Mouse (Mus musculus) heart, postnatal 0 days (tissue): ENCODE measurements around the gene St8sia1. TPM values are rescaled to one million over a fixed set of nuclear protein-coding genes. Genes with fewer than 3 reads are reported as not detected.

Source experiments
- ATAC-seq: fragments of 200-750 bp; cut with Nextera tagmentation; 2 replicates; pipeline ENCODE4 v1.8.0; 2017; ENCODE audit warnings: low read depth, moderate number of reproducible peaks, moderate library complexity; ENCODE audit not compliant: insufficient read depth
- DNase-seq: peaks from one replicate; pipeline ENCODE4 v3.0.0-alpha.2; 2016; ENCODE audit warnings: low spot score
- H3K27ac ChIP-seq: fragments of 300-500 bp; sonication (generic); 2 replicates; pipeline ENCODE4 v1.5.1; 2014; ENCODE audit warnings: low read depth, mild to moderate bottlenecking
- H3K27me3 ChIP-seq: fragments of 300-500 bp; sonication (generic); 2 replicates; pipeline ENCODE4 v1.6.1; 2014; ENCODE audit warnings: low read length, mixed read lengths; ENCODE audit not compliant: control insufficient read depth, insufficient read depth
- H3K36me3 ChIP-seq: fragments of 300-500 bp; sonication (generic); replicated peaks from 2 replicates; pipeline ENCODE4 v1.6.1; 2014; ENCODE audit warnings: low read length, mixed read lengths; ENCODE audit not compliant: control insufficient read depth, insufficient read depth
- H3K4me1 ChIP-seq: fragments of 300-500 bp; sonication (generic); 2 replicates; pipeline ENCODE4 v1.6.1; 2014; ENCODE audit warnings: antibody characterized with exemption; ENCODE audit not compliant: control insufficient read depth, insufficient read depth
- H3K4me2 ChIP-seq: fragments of 300-500 bp; sonication (generic); 2 replicates; pipeline ENCODE4 v1.6.1; 2014; ENCODE audit warnings: low read depth, mild to moderate bottlenecking, low read length, moderate library complexity
- H3K4me3 ChIP-seq: fragments of 300-500 bp; sonication (generic); 2 replicates; pipeline ENCODE4 v1.5.1; 2014; ENCODE audit warnings: low read depth, low read length
- H3K9ac ChIP-seq: fragments of 300-500 bp; sonication (generic); replicated peaks from 2 replicates; pipeline ENCODE4 v1.6.1; 2014; ENCODE audit warnings: low read depth, low read length, mixed read lengths
- H3K9me3 ChIP-seq: fragments of 300-500 bp; sonication (generic); replicated peaks from 2 replicates; pipeline ENCODE4 v1.6.1; 2016; ENCODE audit warnings: low read length; ENCODE audit not compliant: control insufficient read depth
- CTCF ChIP-seq: IDR thresholded peaks from 2 replicates; pipeline ENCODE4 v1.5.1; 2016; ENCODE audit warnings: antibody characterized with exemption, control low read depth, low read depth
- EP300 ChIP-seq: IDR thresholded peaks from 2 replicates; pipeline ENCODE4 v1.6.1; 2016; ENCODE audit warnings: antibody characterized with exemption, low read depth
- WGBS: fragments of 180-500 bp; shearing (Covaris S2); extraction: QIAGEN DNeasy Blood & Tissue Kit; methylation state at CpG from one replicate; pipeline ENCODE4 v1.1.7; 2014; 5-methylcytosine and 5-hydroxymethylcytosine counted together
- polyA plus RNA-seq: library from polyadenylated mRNA; unstranded; fragments of >200 nt; fragmentation: Nextera tagmentation; extraction: Ambion mirVana; gene quantifications from 2 replicates; pipeline ENCODE4 v1.2.1, GENCODE M21; 2015
- total RNA-seq: library from RNA; depleted of rRNA; stranded (reverse); fragments of >200 nt; gene quantifications from 2 replicates; pipeline ENCODE4 v1.2.3, GENCODE M21; 2014; ENCODE audit warnings: low replicate concordance

Gene St8sia1
- total and polyA plus RNA-seq, 2 experiments from 2014 or later, result 0.04 to 0.30 TPM

GRCm38 (mm10) chr6:142810239-142810638 is 154.0 kb downstream of the St8sia1 start:
- no peak for TF ChIP-seq CTCF
- H3K9me3 ChIP-seq, result no peaks in the 10 kb centered on the region
- no peak overlapping the region for H3K27ac ChIP-seq
- H3K36me3 ChIP-seq, result no peaks in the 10 kb centered on the region
- no peak for ATAC-seq
- DNase-seq, result no peak
- H3K9ac ChIP-seq, result no peak overlapping the region
- WGBS, result 64% methylated on average over 6 of the region's 6 CpGs
- 0 out of 2 replicates have a peak, but pooled peaks cover 3% of the 10 kb centered on the region for H3K27me3 ChIP-seq
- H3K4me3 ChIP-seq, result no peak overlapping the region
- no peak overlapping the region for H3K4me2 ChIP-seq
- no peaks in the 10 kb centered on the region for H3K4me1 ChIP-seq

- Histone ChIP-seq H3K27me3 (0 out of 2 replicates have a peak, but pooled peaks cover 3% of the 10 kb centered on the region), H3K36me3 (no peaks in the 10 kb centered on the region), H3K27ac (no peak overlapping the region), H3K4me3 (no peak overlapping the region), H3K4me1 (no peaks in the 10 kb centered on the region), H3K9me3 (no peaks in the 10 kb centered on the region), H3K4me2 (no peak overlapping the region), H3K9ac (no peak overlapping the region)
- ATAC-seq (no peak), DNase-seq (no peak)
- WGBS, result 22% methylated on average over 6 of the region's 6 CpGs
- no peak for TF ChIP-seq EP300
- TF ChIP-seq CTCF, result no peak
Observed at GRCm38 (mm10) chr6:142809373-142810098, 154.7 kb downstream of the St8sia1 start.

- no peak overlapping the region for H3K4me2 ChIP-seq
- H3K4me3 ChIP-seq, result no peak overlapping the region
- no peak for TF ChIP-seq CTCF
- TF ChIP-seq EP300, result no peak
- H3K9me3 ChIP-seq, result no peaks in the 10 kb centered on the region
- no peak overlapping the region for H3K27ac ChIP-seq
- H3K27me3 ChIP-seq, result no peaks in the 10 kb centered on the region
- ATAC-seq, result no peak
- no peaks in the 10 kb centered on the region for H3K4me1 ChIP-seq
- no peaks in the 10 kb centered on the region for H3K36me3 ChIP-seq
- H3K9ac ChIP-seq, result no peak overlapping the region
- 61% methylated on average over 4 of the region's 4 CpGs for WGBS
- DNase-seq, result no peak
Observed at GRCm38 (mm10) chr6:142806326-142806725, 157.9 kb downstream of the St8sia1 start.

- Histone ChIP-seq H3K4me1 (no peaks in the 10 kb centered on the region), H3K9ac (no peak within 1 kb of the TSS), H3K9me3 (no peaks in the 10 kb centered on the region), H3K4me3 (no peak within 1 kb of the TSS), H3K4me2 (no peak within 1 kb of the TSS), H3K27ac (no peak within 1 kb of the TSS), H3K36me3 (no peaks in the 10 kb centered on the region), H3K27me3 (no peaks in the 10 kb centered on the region)
- no peak for ATAC-seq
- TF ChIP-seq CTCF (no peak), EP300 (no peak)
- no peak for DNase-seq
Observed at GRCm38 (mm10) chr6:142804402-142804801, 159.8 kb downstream of the St8sia1 start, which contains the start of gene Sult6b2. Sult6b2 (minus strand) TSS chr6:142804502.

GRCm38 (mm10) chr6:142802617-142803525 is 161.4 kb downstream of the St8sia1 start:
- no peaks in the 10 kb centered on the region for H3K4me1 ChIP-seq
- DNase-seq (no peak), ATAC-seq (no peak)
- TF ChIP-seq CTCF (no peak), EP300 (no peak)
- no peaks in the 10 kb centered on the region for H3K36me3 ChIP-seq
- no peak overlapping the region for H3K27ac ChIP-seq
- no peak overlapping the region for H3K9ac ChIP-seq
- no peaks in the 10 kb centered on the region for H3K27me3 ChIP-seq
- H3K9me3 ChIP-seq, result no peaks in the 10 kb centered on the region
- no peak overlapping the region for H3K4me2 ChIP-seq
- H3K4me3 ChIP-seq, result no peak overlapping the region
- 62% methylated on average over 11 of the region's 11 CpGs for WGBS
